Mouse (Mus musculus): ENCODE measurements around the gene Spz1. TPM values are rescaled to one million over a fixed set of nuclear protein-coding genes. Genes with fewer than 3 reads are reported as not detected.

Gene Spz1
- polyA plus RNA-seq, 1 experiment: not detected

GRCm38 (mm10) chr13:92592786-92593635 is 17.0 kb upstream of the Spz1 start:
- Histone ChIP-seq H3K4me1 (ENCODE audit: control insufficient read depth, insufficient read depth, insufficient read length, low read length) (no peaks in the 10 kb centered on the region), H3K4me3 (ENCODE audit: insufficient read depth, low read depth, low read length) (no peak overlapping the region), H3K27ac (replicated peaks; ENCODE audit: low read depth, low read length) (no peak overlapping the region)

GRCm38 (mm10) chr13:92592268-92592785 is 16.4 kb upstream of the Spz1 start:
- H3K27ac ChIP-seq (replicated peaks; ENCODE audit: low read depth, low read length): no peak overlapping the region
- H3K4me1 ChIP-seq (ENCODE audit: control insufficient read depth, insufficient read depth, insufficient read length, low read length): no peaks in the 10 kb centered on the region
- no peak overlapping the region for H3K4me3 ChIP-seq (ENCODE audit: insufficient read depth, low read depth, low read length)

- Histone ChIP-seq H3K27ac (replicated peaks; ENCODE audit: low read depth, low read length) (no peak overlapping the region), H3K4me1 (ENCODE audit: control insufficient read depth, insufficient read depth, insufficient read length, low read length) (no peaks in the 10 kb centered on the region), H3K4me3 (ENCODE audit: insufficient read depth, low read depth, low read length) (no peak overlapping the region)
Measured at GRCm38 (mm10) chr13:92591225-92591624, 15.3 kb upstream of the Spz1 start.

- no peaks in the 10 kb centered on the region for H3K4me1 ChIP-seq (ENCODE audit: control insufficient read depth, insufficient read depth, insufficient read length, low read length)
- H3K27ac ChIP-seq (replicated peaks; ENCODE audit: low read depth, low read length): no peak overlapping the region
- H3K4me3 ChIP-seq (ENCODE audit: insufficient read depth, low read depth, low read length): no peak overlapping the region
Measured at GRCm38 (mm10) chr13:92589255-92589654, 13.3 kb upstream of the Spz1 start.

- H3K4me3 ChIP-seq (ENCODE audit: insufficient read depth, low read depth, low read length): no peak overlapping the region
- no peak overlapping the region for H3K27ac ChIP-seq (replicated peaks; ENCODE audit: low read depth, low read length)
- no peaks in the 10 kb centered on the region for H3K4me1 ChIP-seq (ENCODE audit: control insufficient read depth, insufficient read depth, insufficient read length, low read length)
Measured at GRCm38 (mm10) chr13:92588704-92589103, 12.7 kb upstream of the Spz1 start.

GRCm38 (mm10) chr13:92584094-92584717 is 8.2 kb upstream of the Spz1 start:
- Histone ChIP-seq H3K4me3 (ENCODE audit: insufficient read depth, low read depth, low read length) (no peak overlapping the region), H3K27ac (replicated peaks; ENCODE audit: low read depth, low read length) (no peak overlapping the region), H3K4me1 (ENCODE audit: control insufficient read depth, insufficient read depth, insufficient read length, low read length) (no peaks in the 10 kb centered on the region)

GRCm38 (mm10) chr13:92580220-92581043 is 4.5 kb upstream of the Spz1 start:
- Histone ChIP-seq H3K27ac (replicated peaks; ENCODE audit: low read depth, low read length) (no peak overlapping the region), H3K4me1 (ENCODE audit: control insufficient read depth, insufficient read depth, insufficient read length, low read length) (no peaks in the 10 kb centered on the region), H3K4me3 (ENCODE audit: insufficient read depth, low read depth, low read length) (no peak overlapping the region)

GRCm38 (mm10) chr13:92578210-92578609 is 2.2 kb upstream of the Spz1 start:
- no peaks in the 10 kb centered on the region for H3K4me1 ChIP-seq (ENCODE audit: control insufficient read depth, insufficient read depth, insufficient read length, low read length)
- no peak overlapping the region for H3K27ac ChIP-seq (replicated peaks; ENCODE audit: low read depth, low read length)
- H3K4me3 ChIP-seq (ENCODE audit: insufficient read depth, low read depth, low read length): no peak overlapping the region

- Histone ChIP-seq H3K4me1 (ENCODE audit: control insufficient read depth, insufficient read depth, insufficient read length, low read length) (no peaks in the 10 kb centered on the region), H3K27ac (replicated peaks; ENCODE audit: low read depth, low read length) (no peak overlapping the region), H3K4me3 (ENCODE audit: insufficient read depth, low read depth, low read length) (no peak overlapping the region)
Measured at GRCm38 (mm10) chr13:92576688-92577087, 716 bp upstream of the Spz1 start.

GRCm38 (mm10) chr13:92559429-92559828 is 16.5 kb downstream of the Spz1 start:
- no peaks in the 10 kb centered on the region for H3K4me1 ChIP-seq (ENCODE audit: control insufficient read depth, insufficient read depth, insufficient read length, low read length)
- H3K4me3 ChIP-seq (ENCODE audit: insufficient read depth, low read depth, low read length): no peak overlapping the region
- H3K27ac ChIP-seq (replicated peaks; ENCODE audit: low read depth, low read length): no peak overlapping the region

GRCm38 (mm10) chr13:92557229-92557628 is 18.7 kb downstream of the Spz1 start:
- Histone ChIP-seq H3K4me3 (ENCODE audit: insufficient read depth, low read depth, low read length) (no peak overlapping the region), H3K4me1 (ENCODE audit: control insufficient read depth, insufficient read depth, insufficient read length, low read length) (no peaks in the 10 kb centered on the region), H3K27ac (replicated peaks; ENCODE audit: low read depth, low read length) (no peak overlapping the region)

- Histone ChIP-seq H3K27ac (replicated peaks; ENCODE audit: low read depth, low read length) (no peak overlapping the region), H3K4me1 (ENCODE audit: control insufficient read depth, insufficient read depth, insufficient read length, low read length) (no peaks in the 10 kb centered on the region), H3K4me3 (ENCODE audit: insufficient read depth, low read depth, low read length) (no peak overlapping the region)
Measured at GRCm38 (mm10) chr13:92556458-92557126, 19.4 kb downstream of the Spz1 start.

- Histone ChIP-seq H3K4me1 (ENCODE audit: control insufficient read depth, insufficient read depth, insufficient read length, low read length) (no peaks in the 10 kb centered on the region), H3K4me3 (ENCODE audit: insufficient read depth, low read depth, low read length) (no peak overlapping the region), H3K27ac (replicated peaks; ENCODE audit: low read depth, low read length) (no peak overlapping the region)
Measured at GRCm38 (mm10) chr13:92547093-92547492, 28.9 kb downstream of the Spz1 start.

GRCm38 (mm10) chr13:92540997-92541396 is 35.0 kb downstream of the Spz1 start:
- no peak overlapping the region for H3K27ac ChIP-seq (replicated peaks; ENCODE audit: low read depth, low read length)
- H3K4me1 ChIP-seq (ENCODE audit: control insufficient read depth, insufficient read depth, insufficient read length, low read length): no peaks in the 10 kb centered on the region
- no peak overlapping the region for H3K4me3 ChIP-seq (ENCODE audit: insufficient read depth, low read depth, low read length)

- Histone ChIP-seq H3K4me3 (ENCODE audit: insufficient read depth, low read depth, low read length) (no peak overlapping the region), H3K4me1 (ENCODE audit: control insufficient read depth, insufficient read depth, insufficient read length, low read length) (no peaks in the 10 kb centered on the region), H3K27ac (replicated peaks; ENCODE audit: low read depth, low read length) (no peak overlapping the region)
Measured at GRCm38 (mm10) chr13:92539126-92539525, 36.8 kb downstream of the Spz1 start.

Data from brown adipose tissue, adult 24 weeks (tissue).